Mouse (Mus musculus) cerebellum, adult 2 months (tissue): Measurements from ENCODE around the gene Vmn2r7.
"Not testable (repeated sequence)": the region's sequence is repeated elsewhere in the genome, so short reads cannot be mapped to it uniquely, and the experiment has no call there.

ENCODE experiments used
- CTCF ChIP-seq: fragments of 200-500 bp; IDR thresholded peaks from 2 replicates; pipeline ENCODE4 v1.5.1; 2011; ENCODE audit warnings: low read depth, mild to moderate bottlenecking, control low read depth, low read length, moderate library complexity, borderline replicate concordance; ENCODE audit not compliant: insufficient read depth
- POLR2A ChIP-seq: fragments of 200-500 bp; IDR thresholded peaks from 2 replicates; pipeline ENCODE4 v1.6.1; 2011; ENCODE audit warnings: low read length, control low read depth, borderline replicate concordance; ENCODE audit not compliant: insufficient read depth

GRCm38 (mm10) chr3:64725736-64726135, 118.8 kb downstream of the Vmn2r7 start:
- not testable (repeated sequence) for TF ChIP-seq CTCF, POLR2A
